Mouse (Mus musculus) cortical plate, adult 2 months (tissue): ENCODE measurements around the gene Abcc9.

Source experiments
- CTCF ChIP-seq: fragments of 200-500 bp; IDR thresholded peaks from 2 replicates; pipeline ENCODE4 v1.5.1; 2011; ENCODE audit warnings: mild to moderate bottlenecking, control low read depth, low read length; ENCODE audit not compliant: insufficient read depth; ENCODE audit errors: extremely low read depth
- POLR2A ChIP-seq: fragments of 200-500 bp; IDR thresholded peaks from 2 replicates; pipeline ENCODE4 v1.6.1; 2011; ENCODE audit warnings: mild to moderate bottlenecking, low read length, control low read depth; ENCODE audit not compliant: insufficient read depth; ENCODE audit errors: extremely low read depth

DNA sequence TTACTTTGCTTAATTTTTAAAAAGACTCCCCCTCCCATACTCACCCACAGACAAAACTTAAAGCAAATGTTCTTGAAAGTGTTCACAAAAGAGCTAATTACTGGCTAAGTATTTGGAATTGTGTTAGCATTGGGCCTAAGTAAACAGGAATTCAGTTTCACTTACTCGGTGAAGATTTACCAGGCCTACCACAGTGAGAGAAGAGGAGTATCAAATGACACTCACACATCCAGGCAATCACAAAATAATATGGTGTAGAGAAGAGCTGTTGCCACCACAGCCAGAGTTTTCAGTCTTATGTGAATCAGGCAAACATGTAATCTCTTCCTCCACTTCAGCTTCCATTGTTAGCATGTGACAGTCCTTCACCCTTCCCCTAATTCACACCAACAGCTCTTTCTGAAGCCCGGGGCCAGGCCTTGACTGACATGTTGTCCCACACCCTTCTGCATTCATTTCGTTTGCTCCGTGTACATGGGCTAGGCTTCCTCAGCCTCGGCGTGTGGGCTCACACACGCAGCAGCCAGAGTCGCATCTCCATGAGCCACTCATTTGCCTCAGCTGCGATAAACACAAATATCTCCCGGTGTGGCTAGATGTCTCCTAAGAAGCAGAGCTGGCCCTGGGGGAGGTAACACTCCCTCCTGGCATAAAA, 67.5 kb downstream of the Abcc9 start:
- TF ChIP-seq CTCF (no peak), POLR2A (no peak)
